Mouse (Mus musculus): ENCODE measurements around the gene Sh3bp4.

Sh3bp4 gene

GRCm38 (mm10) chr1:89094416-89094815, 24.2 kb downstream of the Sh3bp4 start:
- no peak for DNase-seq

- no peak for DNase-seq
Observed at GRCm38 (mm10) chr1:89095642-89096424, 25.6 kb downstream of the Sh3bp4 start.

GRCm38 (mm10) chr1:89102231-89103003, 32.2 kb downstream of the Sh3bp4 start:
- no peak for DNase-seq

- no peak for DNase-seq
Observed at GRCm38 (mm10) chr1:89103004-89103263, 32.7 kb downstream of the Sh3bp4 start.

GRCm38 (mm10) chr1:89103505-89103904, 33.3 kb downstream of the Sh3bp4 start:
- no peak for DNase-seq

GRCm38 (mm10) chr1:89104066-89104765, 34.0 kb downstream of the Sh3bp4 start:
- peak; percentile 94 to 96 for DNase-seq

GRCm38 (mm10) chr1:89105891-89106830, 35.9 kb downstream of the Sh3bp4 start:
- peak in 1 of 2 experiments; percentile 62 for DNase-seq

GRCm38 (mm10) chr1:89107466-89107865, 37.3 kb downstream of the Sh3bp4 start:
- DNase-seq, result no peak

- DNase-seq, result peak; percentile 72 to 81
Observed at GRCm38 (mm10) chr1:89108340-89108896, 38.2 kb downstream of the Sh3bp4 start.

- DNase-seq, result no peak
Observed at GRCm38 (mm10) chr1:89109767-89110166, 39.6 kb downstream of the Sh3bp4 start.

GRCm38 (mm10) chr1:89110767-89111534, 40.7 kb downstream of the Sh3bp4 start:
- DNase-seq, result peak; percentile 50 to 58

- peak in 1 of 2 experiments; percentile 7 for DNase-seq
Observed at GRCm38 (mm10) chr1:89112544-89112943, 42.3 kb downstream of the Sh3bp4 start.

GRCm38 (mm10) chr1:89113731-89114130, 43.5 kb downstream of the Sh3bp4 start:
- DNase-seq, result peak in 1 of 2 experiments; percentile 53

- no peak for DNase-seq
Observed at GRCm38 (mm10) chr1:89117062-89117461, 46.8 kb downstream of the Sh3bp4 start.

GRCm38 (mm10) chr1:89118076-89118475, 47.9 kb downstream of the Sh3bp4 start:
- peak in 1 of 2 experiments; percentile 57 for DNase-seq

GRCm38 (mm10) chr1:89118836-89119235, 48.6 kb downstream of the Sh3bp4 start:
- DNase-seq, result no peak

GRCm38 (mm10) chr1:89120290-89120689, 50.1 kb downstream of the Sh3bp4 start:
- peak in 1 of 2 experiments; percentile 5 for DNase-seq

GRCm38 (mm10) chr1:89121466-89121865, 51.3 kb downstream of the Sh3bp4 start:
- DNase-seq, result peak; percentile 72 to 73

GRCm38 (mm10) chr1:89122376-89122775, 52.2 kb downstream of the Sh3bp4 start:
- DNase-seq, result peak; percentile 70 to 81

- peak; percentile 83 to 87 for DNase-seq
Observed at GRCm38 (mm10) chr1:89124076-89124475, 53.9 kb downstream of the Sh3bp4 start.

GRCm38 (mm10) chr1:89127163-89127562, 56.9 kb downstream of the Sh3bp4 start:
- DNase-seq, result no peak

All from lung, adult 18-20 months (tissue).